Mouse (Mus musculus) ES-E14 (cell line): Measurements from ENCODE around the gene Pcyt2.

Experiments
- CHD2 ChIP-seq: IDR thresholded peaks from 2 replicates; pipeline ENCODE4 v1.6.1; 2014; ENCODE audit warnings: mild to moderate bottlenecking, low read depth, low read length, inconsistent platforms
- HCFC1 ChIP-seq: IDR thresholded peaks from 2 replicates; pipeline ENCODE4 v1.6.1; 2012; ENCODE audit warnings: low read length, inconsistent platforms, borderline replicate concordance; ENCODE audit not compliant: insufficient read depth
- MAFK ChIP-seq: IDR thresholded peaks from 2 replicates; pipeline ENCODE4 v1.6.1; 2014; ENCODE audit warnings: mild to moderate bottlenecking, low read depth, low read length, inconsistent platforms; ENCODE audit not compliant: insufficient read depth
- ZC3H11A ChIP-seq: IDR thresholded peaks from 2 replicates; pipeline ENCODE4 v1.6.1; 2012; ENCODE audit warnings: low read depth, mild to moderate bottlenecking, inconsistent platforms, low read length, borderline replicate concordance
- ZNF384 ChIP-seq: IDR thresholded peaks from 2 replicates; pipeline ENCODE4 v1.6.1; 2012; ENCODE audit warnings: low read depth, low read length, inconsistent platforms

- TF ChIP-seq ZC3H11A = no peak
- TF ChIP-seq HCFC1 = no peak
- TF ChIP-seq CHD2 = no peak
- no peak for TF ChIP-seq ZNF384
- TF ChIP-seq MAFK = no peak
Observed at GRCm38 (mm10) chr11:120629341-120629730, 11.6 kb upstream of the Pcyt2 start.
